Mouse (Mus musculus) bone marrow macrophage, adult 2 months (primary cell): ENCODE measurements at regions not wholly inside any gene's neighbourhood (a gene's known extent, or its start where the extent isn't known, plus 50 kb on each side); places are given as distances from the start of the nearest gene placed in this dataset.

ENCODE experiments used
- CTCF ChIP-seq: IDR thresholded peaks from 2 replicates; pipeline ENCODE4 v1.5.1; 2012; ENCODE audit warnings: low read depth, mild to moderate bottlenecking, low read length, moderate library complexity
- POLR2A ChIP-seq: IDR thresholded peaks from 2 replicates; pipeline ENCODE4 v1.6.1; 2012; ENCODE audit warnings: mild to moderate bottlenecking, low read depth, low read length, borderline replicate concordance

DNA sequence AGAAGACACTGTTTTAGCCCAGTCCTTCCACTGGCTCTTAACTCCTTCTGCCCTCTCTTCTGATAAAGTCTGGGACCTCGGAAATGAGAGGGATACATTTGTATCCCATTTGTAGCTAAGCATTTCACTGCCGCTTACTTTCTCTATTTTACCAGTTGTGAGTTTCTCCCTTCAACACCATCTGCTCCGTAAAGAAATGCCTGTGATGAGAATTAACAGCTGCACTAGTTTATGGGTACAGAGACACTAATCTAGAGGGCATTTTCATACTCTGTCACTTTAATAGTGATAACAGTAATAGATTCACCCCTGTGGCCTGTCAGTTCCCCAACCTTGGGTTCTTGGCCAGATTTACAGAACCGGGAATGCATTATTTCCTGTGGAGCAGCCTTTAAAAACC is 300.2 kb downstream of the Sox4 start:
- TF ChIP-seq CTCF (no peak), POLR2A (no peak)
